Mouse (Mus musculus): ENCODE measurements around the gene 4931422A03Rik. TPM values are rescaled to one million over a fixed set of nuclear protein-coding genes. Genes with fewer than 3 reads are reported as not detected.

The 4931422A03Rik gene
- polyA plus RNA-seq, 1 experiment = not detected

- Histone ChIP-seq H3K9me3 (replicated peaks; ENCODE audit: control insufficient read depth, insufficient read depth, low read length, poor library complexity, severe bottlenecking) (no peaks in the 10 kb centered on the region), H3K9ac (ENCODE audit: low read depth, poor library complexity, severe bottlenecking) (no peak overlapping the region), H3K4me3 (ENCODE audit: low read depth, low read length) (no peak overlapping the region), H3K27me3 (ENCODE audit: control insufficient read depth, insufficient read depth, low read length, poor library complexity, severe bottlenecking) (no peaks in the 10 kb centered on the region), H3K27ac (ENCODE audit: insufficient read depth, low read length) (no peak overlapping the region), H3K4me1 (ENCODE audit: control insufficient read depth, insufficient read depth, low read length) (peaks cover 1% of the 10 kb centered on the region), H3K36me3 (ENCODE audit: control insufficient read depth, insufficient read depth, low read length, poor library complexity, severe bottlenecking) (no peaks in the 10 kb centered on the region)
- TF ChIP-seq POLR2A (IDR thresholded peaks at IDR 0.05; ENCODE audit: insufficient read depth, low read length) (no peak), CTCF (IDR thresholded peaks at IDR 0.05; ENCODE audit: low read depth, low read length) (no peak), EP300 (IDR thresholded peaks at IDR 0.05; ENCODE audit: insufficient read depth, low read depth, low read length) (no peak)
Measured at GRCm38 (mm10) chr2:103953050-103953835, 74.9 kb downstream of the 4931422A03Rik start.

GRCm38 (mm10) chr2:103947982-103948655 is 80.0 kb downstream of the 4931422A03Rik start:
- no peaks in the 10 kb centered on the region for H3K9me3 ChIP-seq (replicated peaks; ENCODE audit: control insufficient read depth, insufficient read depth, low read length, poor library complexity, severe bottlenecking)
- H3K27ac ChIP-seq (ENCODE audit: insufficient read depth, low read length) = no peak overlapping the region
- H3K36me3 ChIP-seq (ENCODE audit: control insufficient read depth, insufficient read depth, low read length, poor library complexity, severe bottlenecking) = no peaks in the 10 kb centered on the region

GRCm38 (mm10) chr2:103946892-103947291 is 81.3 kb downstream of the 4931422A03Rik start:
- TF ChIP-seq CTCF (IDR thresholded peaks at IDR 0.05; ENCODE audit: low read depth, low read length) (no peak), EP300 (IDR thresholded peaks at IDR 0.05; ENCODE audit: insufficient read depth, low read depth, low read length) (no peak), POLR2A (IDR thresholded peaks at IDR 0.05; ENCODE audit: insufficient read depth, low read length) (no peak)
- Histone ChIP-seq H3K9me3 (replicated peaks; ENCODE audit: control insufficient read depth, insufficient read depth, low read length, poor library complexity, severe bottlenecking) (no peaks in the 10 kb centered on the region), H3K27me3 (ENCODE audit: control insufficient read depth, insufficient read depth, low read length, poor library complexity, severe bottlenecking) (no peaks in the 10 kb centered on the region), H3K36me3 (ENCODE audit: control insufficient read depth, insufficient read depth, low read length, poor library complexity, severe bottlenecking) (no peaks in the 10 kb centered on the region), H3K4me3 (ENCODE audit: low read depth, low read length) (no peak overlapping the region), H3K4me1 (ENCODE audit: control insufficient read depth, insufficient read depth, low read length) (peaks cover 1% of the 10 kb centered on the region), H3K27ac (ENCODE audit: insufficient read depth, low read length) (no peak overlapping the region), H3K9ac (ENCODE audit: low read depth, poor library complexity, severe bottlenecking) (no peak overlapping the region)

More at GRCm38 (mm10) chr2:103947982-103948655, 80.0 kb downstream of the 4931422A03Rik start:
- H3K27me3 ChIP-seq (ENCODE audit: control insufficient read depth, insufficient read depth, low read length, poor library complexity, severe bottlenecking) = no peaks in the 10 kb centered on the region
- TF ChIP-seq EP300 (IDR thresholded peaks at IDR 0.05; ENCODE audit: insufficient read depth, low read depth, low read length) (no peak), CTCF (IDR thresholded peaks at IDR 0.05; ENCODE audit: low read depth, low read length) (no peak), POLR2A (IDR thresholded peaks at IDR 0.05; ENCODE audit: insufficient read depth, low read length) (no peak)
- H3K4me3 ChIP-seq (ENCODE audit: low read depth, low read length) = no peak overlapping the region
- peaks cover 1% of the 10 kb centered on the region for H3K4me1 ChIP-seq (ENCODE audit: control insufficient read depth, insufficient read depth, low read length)
- no peak overlapping the region for H3K9ac ChIP-seq (ENCODE audit: low read depth, poor library complexity, severe bottlenecking)

- no peaks in the 10 kb centered on the region for H3K36me3 ChIP-seq (ENCODE audit: control insufficient read depth, insufficient read depth, low read length, poor library complexity, severe bottlenecking)
- peaks cover 1% of the 10 kb centered on the region for H3K4me1 ChIP-seq (ENCODE audit: control insufficient read depth, insufficient read depth, low read length)
- H3K27ac ChIP-seq (ENCODE audit: insufficient read depth, low read length) = no peak overlapping the region
- TF ChIP-seq EP300 (IDR thresholded peaks at IDR 0.05; ENCODE audit: insufficient read depth, low read depth, low read length) = no peak
- no peak for TF ChIP-seq POLR2A (IDR thresholded peaks at IDR 0.05; ENCODE audit: insufficient read depth, low read length)
- no peak for TF ChIP-seq CTCF (IDR thresholded peaks at IDR 0.05; ENCODE audit: low read depth, low read length)
- no peak overlapping the region for H3K4me3 ChIP-seq (ENCODE audit: low read depth, low read length)
- H3K27me3 ChIP-seq (ENCODE audit: control insufficient read depth, insufficient read depth, low read length, poor library complexity, severe bottlenecking) = no peaks in the 10 kb centered on the region
- no peak overlapping the region for H3K9ac ChIP-seq (ENCODE audit: low read depth, poor library complexity, severe bottlenecking)
- H3K9me3 ChIP-seq (replicated peaks; ENCODE audit: control insufficient read depth, insufficient read depth, low read length, poor library complexity, severe bottlenecking) = no peaks in the 10 kb centered on the region
Measured at GRCm38 (mm10) chr2:103945571-103946092, 82.5 kb downstream of the 4931422A03Rik start.

GRCm38 (mm10) chr2:103944859-103945258 is 83.3 kb downstream of the 4931422A03Rik start:
- Histone ChIP-seq H3K36me3 (ENCODE audit: control insufficient read depth, insufficient read depth, low read length, poor library complexity, severe bottlenecking) (no peaks in the 10 kb centered on the region), H3K27me3 (ENCODE audit: control insufficient read depth, insufficient read depth, low read length, poor library complexity, severe bottlenecking) (no peaks in the 10 kb centered on the region), H3K9ac (ENCODE audit: low read depth, poor library complexity, severe bottlenecking) (no peak overlapping the region), H3K4me1 (ENCODE audit: control insufficient read depth, insufficient read depth, low read length) (peaks cover 1% of the 10 kb centered on the region), H3K27ac (ENCODE audit: insufficient read depth, low read length) (no peak overlapping the region), H3K9me3 (replicated peaks; ENCODE audit: control insufficient read depth, insufficient read depth, low read length, poor library complexity, severe bottlenecking) (no peaks in the 10 kb centered on the region), H3K4me3 (ENCODE audit: low read depth, low read length) (no peak overlapping the region)
- TF ChIP-seq EP300 (IDR thresholded peaks at IDR 0.05; ENCODE audit: insufficient read depth, low read depth, low read length) (no peak), CTCF (IDR thresholded peaks at IDR 0.05; ENCODE audit: low read depth, low read length) (no peak), POLR2A (IDR thresholded peaks at IDR 0.05; ENCODE audit: insufficient read depth, low read length) (no peak)
